Mouse (Mus musculus) embryonic stem cell, embryonic (primary cell): ENCODE measurements at regions not wholly inside any gene's neighbourhood (a gene's known extent, or its start where the extent isn't known, plus 50 kb on each side); places are given as distances from the start of the nearest gene placed in this dataset.
"Not testable (repeated sequence)": the region's sequence is repeated elsewhere in the genome, so short reads cannot be mapped to it uniquely, and the experiment has no call there.

ENCODE experiments used
- CTCF ChIA-PET, 4 experiments: fragments of 300-600 bp in 2 of 4; fragments of 350-600 bp in 2 of 4; sonication (Branson Sonifier 250); formaldehyde crosslinking; loops; one replicate each; lab custom pipeline; 2022; ENCODE audit warnings: inconsistent platforms in 2 of 4; lab: Charles Lee
- POLR2A ChIA-PET, 4 experiments: fragments of 300-600 bp in 2 of 4; fragments of 350-600 bp in 2 of 4; sonication (Branson Sonifier 250); formaldehyde crosslinking; loops; one replicate each; lab custom pipeline; 2022; ENCODE audit warnings: antibody characterized with exemption in 4 of 4, inconsistent platforms in 1 of 4; lab: Charles Lee

DNA sequence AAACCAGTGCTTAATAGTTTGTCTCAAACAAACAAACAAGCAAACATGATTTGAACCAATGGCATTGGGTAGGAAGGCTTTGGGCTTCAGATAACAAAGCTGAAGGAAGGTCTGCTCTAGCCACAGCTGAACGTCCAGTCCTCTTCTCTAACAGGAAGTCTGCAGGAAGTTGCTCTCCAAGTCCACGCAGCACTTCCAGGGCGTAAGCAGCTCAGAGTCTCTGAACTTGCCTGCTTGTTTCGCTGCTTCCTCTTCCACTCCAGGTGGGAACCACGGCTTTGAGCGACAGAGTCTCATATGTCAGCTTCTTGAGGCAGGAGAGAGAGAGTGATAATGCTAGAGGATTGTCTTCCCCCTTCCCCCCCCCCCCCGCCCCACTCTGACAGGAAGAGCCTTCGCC is 123.6 kb downstream of the Tnfrsf21 start:
- ChIA-PET CTCF (interaction anchor here in 1 of 4 experiments (0.6 kb wide), 1 partner anchor 21 kb away, joined by 3 read pairs; no protein-coding TSS in a partner anchor), POLR2A (interaction anchor here in 2 of 4 experiments (0.7 to 1.3 kb wide), 2 partner anchors 56 to 124 kb away, joined by 3 to 7 read pairs; partner anchors contain the start of gene Tnfrsf21 (in 1 of the 2))

DNA sequence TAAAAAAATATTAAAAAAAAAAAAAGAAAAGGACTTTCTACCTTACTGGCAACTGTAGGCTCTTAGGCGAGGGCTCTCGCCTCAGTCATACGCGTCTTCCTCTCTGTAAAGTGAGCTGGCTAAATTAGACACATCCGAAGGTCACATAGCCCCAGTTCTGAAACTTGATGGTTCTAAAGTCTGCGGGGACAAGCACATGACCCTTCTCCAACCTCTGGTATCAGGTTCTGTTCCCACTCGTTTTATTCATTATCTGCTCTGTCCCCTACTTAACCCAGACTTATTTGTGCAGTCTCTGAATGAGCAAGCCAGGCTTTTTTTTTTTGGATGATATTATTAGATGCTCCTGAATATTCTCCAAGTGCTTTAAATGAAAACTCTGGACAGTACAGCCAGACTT is 125.4 kb downstream of the Tnfrsf21 start:
- CTCF ChIA-PET, result no interaction called here
- POLR2A ChIA-PET, result interaction anchor here in 3 of 4 experiments (0.6 to 0.7 kb wide), 4 partner anchors 90 to 984 kb away, joined by 3 to 4 read pairs (median 3); no protein-coding TSS in a partner anchor

DNA sequence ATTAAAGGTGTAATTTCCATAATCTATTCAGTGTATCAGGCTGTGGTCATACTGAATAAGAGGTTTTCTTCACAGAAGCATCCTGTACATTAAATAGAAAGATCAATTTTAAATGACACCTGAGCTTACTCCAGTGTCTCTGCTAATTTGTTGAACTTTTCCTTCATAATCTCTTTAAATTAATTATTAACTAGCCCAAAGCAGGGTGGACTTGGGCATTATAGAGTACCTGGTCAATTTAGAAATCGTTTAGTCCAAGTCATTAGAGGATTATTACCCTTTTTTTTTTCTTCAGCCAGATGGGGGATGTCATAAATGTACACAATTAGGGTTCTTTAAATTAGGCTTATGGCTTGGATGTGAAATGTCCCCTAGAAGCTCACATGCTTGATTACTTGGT is 124.4 kb upstream of the Adgrf1 start:
- ChIA-PET POLR2A (no interaction called here), CTCF (no interaction called here)

DNA sequence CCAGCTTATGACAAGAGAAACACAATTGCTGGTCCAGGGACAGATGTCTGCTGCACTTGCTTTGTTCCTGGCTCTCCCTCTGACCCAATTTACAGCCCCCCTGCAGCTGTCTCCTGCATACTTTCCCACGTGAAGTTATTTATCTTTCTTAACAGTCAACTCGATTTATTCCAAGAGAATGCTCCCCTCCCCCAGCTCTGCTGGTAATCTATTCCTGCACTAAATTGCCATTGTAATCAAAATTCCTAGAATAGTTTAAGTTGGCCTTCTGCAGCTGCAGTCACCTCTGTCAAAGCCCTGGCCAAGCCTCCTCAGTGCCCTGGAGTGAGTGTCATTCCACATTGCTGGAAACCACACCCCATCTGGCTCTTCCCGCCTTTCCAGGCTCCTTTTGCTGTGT is 122.2 kb upstream of the Adgrf1 start:
- ChIA-PET POLR2A (interaction anchor here in 2 of 4 experiments (0.5 to 2.1 kb wide), 6 partner anchors 26 to 132 kb away, joined by 3 to 5 read pairs (median 3); partner anchors contain the start of gene Tnfrsf21 (in 1 of the 2)), CTCF (no interaction called here)

DNA sequence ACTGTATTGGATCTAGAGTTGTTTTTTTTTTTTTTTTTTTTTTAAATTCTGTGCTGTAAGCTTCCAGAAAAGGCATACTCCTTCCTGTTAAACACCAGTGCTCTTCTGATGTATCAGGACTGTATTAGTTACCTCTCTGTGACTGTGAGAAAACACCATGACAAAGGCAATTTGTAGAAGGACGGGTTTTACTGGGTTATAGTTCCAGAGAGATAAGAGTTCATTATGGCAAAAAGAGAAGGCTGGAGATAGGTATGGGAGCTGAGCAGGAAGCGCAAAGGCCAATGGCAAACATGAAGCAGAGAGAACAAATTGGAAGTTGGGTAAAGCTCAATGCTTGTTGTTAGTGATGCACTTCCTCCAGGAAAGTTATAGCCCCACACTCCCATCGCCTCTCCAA is 117.5 kb upstream of the Adgrf1 start:
- CTCF ChIA-PET, result interaction anchor here in 2 of 4 experiments (0.6 to 1.1 kb wide), 2 partner anchors 45 to 165 kb away, joined by 3 read pairs; no protein-coding TSS in a partner anchor
- POLR2A ChIA-PET, result interaction anchor here in 1 of 4 experiments (0.7 kb wide), 1 partner anchor 212 kb away, joined by 4 read pairs; no protein-coding TSS in a partner anchor

DNA sequence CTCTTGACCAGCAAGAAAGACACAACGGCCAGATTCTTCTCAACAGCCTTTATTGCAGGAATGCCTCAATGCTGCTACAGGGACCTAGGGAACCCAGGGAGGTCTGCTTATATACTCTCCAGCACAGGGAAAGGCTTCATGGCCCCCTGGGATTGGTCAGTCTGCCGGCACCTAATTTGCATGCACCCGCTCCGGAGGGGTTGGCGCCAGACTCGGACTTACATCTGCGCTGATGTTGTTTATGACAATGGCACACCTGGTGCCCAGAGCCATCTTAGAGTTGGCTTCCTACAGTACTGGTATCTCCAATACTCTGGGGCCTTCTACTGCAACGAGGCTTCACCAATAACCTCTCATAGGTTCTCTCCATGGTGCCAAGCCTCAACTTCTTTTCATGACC is 114.9 kb upstream of the Adgrf1 start:
- CTCF ChIA-PET, POLR2A ChIA-PET: not testable (repeated sequence)

DNA sequence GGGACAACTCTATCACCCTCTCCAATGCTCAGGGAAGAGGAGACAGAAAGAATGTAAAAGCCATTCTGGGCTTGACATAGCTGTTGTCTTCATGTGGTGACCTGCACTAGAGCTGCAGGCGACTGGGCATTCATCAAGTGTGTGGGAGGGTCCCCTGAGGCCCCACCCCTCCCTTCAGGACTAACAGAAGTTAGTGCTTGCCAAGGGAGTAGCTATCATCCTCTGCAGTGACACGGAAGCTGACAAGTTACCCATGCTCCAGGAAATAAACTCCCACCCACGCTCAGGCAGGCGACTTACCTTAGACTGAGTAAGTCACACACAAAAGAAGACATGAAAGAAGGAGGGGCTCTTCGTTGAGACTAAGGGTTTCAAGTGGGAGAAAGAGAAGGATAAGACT is 114.0 kb upstream of the Adgrf1 start:
- POLR2A ChIA-PET, result no interaction called here
- CTCF ChIA-PET, result no interaction called here

DNA sequence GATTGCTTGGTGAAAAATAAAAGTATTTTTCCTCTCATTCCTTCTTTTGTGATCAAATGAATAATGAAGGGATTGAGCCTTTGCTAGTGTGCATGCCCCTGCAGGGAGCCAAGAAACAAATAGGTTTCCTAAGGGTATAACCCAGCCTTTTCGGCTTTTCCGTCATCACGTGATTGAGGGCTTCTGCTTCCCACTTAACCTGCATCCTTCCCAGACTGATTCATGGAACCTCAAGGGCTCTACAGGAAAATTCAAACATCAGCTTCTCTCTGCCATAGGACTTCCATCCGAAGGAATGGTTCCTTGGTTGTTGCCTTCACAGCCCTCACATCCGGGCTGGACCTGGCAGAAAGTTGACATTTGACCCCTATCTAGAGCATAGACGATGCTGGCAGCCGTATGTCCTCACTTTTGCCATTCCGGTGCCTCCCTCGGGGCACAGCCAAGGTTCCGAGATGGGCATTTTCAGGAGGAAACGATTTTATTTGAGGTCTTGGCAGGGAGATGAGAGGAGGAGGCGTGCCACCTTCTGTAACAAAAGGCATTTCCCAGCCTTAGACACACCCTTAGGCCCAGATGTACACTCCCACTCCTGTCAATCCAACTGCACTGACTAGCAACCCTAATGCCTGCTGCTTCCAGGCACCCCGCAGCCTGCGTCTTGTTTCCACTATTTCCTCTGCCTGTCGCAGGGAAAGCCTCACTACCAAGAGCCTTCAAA is 112.2 kb upstream of the Adgrf1 start:
- CTCF ChIA-PET, result interaction anchor here in 2 of 4 experiments (0.6 to 0.7 kb wide), 2 partner anchors 39 to 42 kb away, joined by 3 read pairs; no protein-coding TSS in a partner anchor

DNA sequence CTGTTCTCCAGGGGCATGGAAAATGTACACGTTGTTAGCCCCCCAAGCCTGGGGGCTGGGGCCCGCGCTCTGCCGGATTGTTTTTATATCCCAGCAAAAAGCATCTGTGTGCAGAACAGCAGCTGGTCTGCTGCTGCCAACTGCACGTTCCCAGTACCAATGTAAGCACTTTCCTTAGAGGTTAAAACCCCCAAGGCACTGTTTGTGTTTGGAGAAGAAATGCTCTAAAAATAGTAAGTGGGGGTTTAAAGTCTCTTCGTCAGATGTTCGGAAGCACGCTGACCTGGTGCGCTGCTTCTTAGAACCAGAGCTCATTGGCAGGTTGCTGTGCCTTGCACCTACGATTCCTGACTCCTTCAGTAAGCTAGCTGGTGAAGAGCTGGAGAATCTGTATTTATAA is 111.4 kb upstream of the Adgrf1 start:
- CTCF ChIA-PET, result interaction anchor here in 1 of 4 experiments (0.7 kb wide), 1 partner anchor 40 kb away, joined by 3 read pairs; no protein-coding TSS in a partner anchor
- POLR2A ChIA-PET, result interaction anchor here in 2 of 4 experiments (1.3 to 1.5 kb wide), 2 partner anchors 123 to 124 kb away, joined by 5 to 7 read pairs; no protein-coding TSS in a partner anchor

More for the DNA sequence above, 112.2 kb upstream of the Adgrf1 start:
- POLR2A ChIA-PET, result interaction anchor here in 2 of 4 experiments (0.7 to 1.3 kb wide), 2 partner anchors 123 to 134 kb away, joined by 3 to 5 read pairs; no protein-coding TSS in a partner anchor

DNA sequence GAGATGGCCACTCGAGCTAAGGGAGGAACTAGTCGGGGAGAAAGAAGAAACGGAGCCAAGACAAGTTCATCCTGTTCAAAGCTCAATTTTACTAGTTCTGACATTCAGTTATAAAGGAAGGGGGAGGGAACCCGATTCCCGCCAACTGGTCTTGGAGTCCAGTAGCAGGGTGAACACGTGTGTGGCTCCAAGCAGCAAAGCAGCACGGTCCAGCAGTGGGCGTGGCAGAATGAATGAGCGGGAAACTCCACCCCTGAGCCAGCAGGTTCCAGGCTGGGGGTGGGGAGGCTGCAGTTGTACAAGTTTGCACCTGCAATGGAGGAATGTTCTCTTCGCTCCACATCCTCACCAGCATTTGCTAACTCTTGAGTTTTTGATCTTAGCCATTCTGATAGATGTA is 108.8 kb upstream of the Adgrf1 start:
- CTCF ChIA-PET, result not testable (repeated sequence)
- POLR2A ChIA-PET, result interaction anchor here in 1 of 4 experiments (1.8 kb wide), 1 partner anchor 36 kb away, joined by 3 read pairs; no protein-coding TSS in a partner anchor

DNA sequence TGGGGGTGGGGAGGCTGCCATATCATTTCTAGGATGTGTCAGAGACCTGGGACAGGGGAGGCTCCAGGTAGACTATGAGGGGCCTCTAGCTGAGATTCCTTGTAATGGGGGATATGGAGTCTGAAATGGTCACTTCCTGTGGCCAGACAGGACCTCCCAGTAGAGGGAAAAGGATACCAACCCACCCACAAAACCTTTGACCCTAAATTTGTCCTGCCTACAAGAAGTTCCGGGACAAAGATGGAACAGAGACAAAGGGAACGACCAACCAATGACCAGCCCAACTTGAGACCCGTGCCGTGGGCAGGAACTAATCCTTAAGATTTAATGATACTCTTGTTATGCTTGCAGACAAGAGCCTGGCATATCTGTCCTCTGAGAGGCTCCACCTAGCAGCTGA is 107.0 kb upstream of the Adgrf1 start:
- POLR2A ChIA-PET, result no interaction called here
- CTCF ChIA-PET, result no interaction called here

DNA sequence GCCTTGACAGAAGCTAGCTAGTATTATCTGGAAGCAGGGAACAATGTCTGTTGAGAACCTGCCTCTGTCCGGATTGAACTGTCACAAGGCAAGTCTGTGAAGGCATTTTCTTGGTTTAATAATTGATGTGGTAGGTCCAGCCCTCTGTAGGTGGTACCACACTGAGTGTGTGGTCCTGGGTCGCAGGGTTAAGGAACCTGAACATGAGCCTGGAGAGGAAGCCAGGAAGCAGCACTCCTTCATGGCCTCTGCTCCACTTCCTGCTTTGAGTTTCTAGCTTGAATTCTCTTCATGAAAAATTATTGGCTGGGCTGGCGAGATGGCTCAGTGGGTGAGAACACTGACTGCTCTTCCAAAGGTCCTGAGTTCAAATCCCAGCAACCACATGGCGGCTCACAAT is 104.0 kb upstream of the Adgrf1 start:
- ChIA-PET CTCF (no interaction called here), POLR2A (no interaction called here)

DNA sequence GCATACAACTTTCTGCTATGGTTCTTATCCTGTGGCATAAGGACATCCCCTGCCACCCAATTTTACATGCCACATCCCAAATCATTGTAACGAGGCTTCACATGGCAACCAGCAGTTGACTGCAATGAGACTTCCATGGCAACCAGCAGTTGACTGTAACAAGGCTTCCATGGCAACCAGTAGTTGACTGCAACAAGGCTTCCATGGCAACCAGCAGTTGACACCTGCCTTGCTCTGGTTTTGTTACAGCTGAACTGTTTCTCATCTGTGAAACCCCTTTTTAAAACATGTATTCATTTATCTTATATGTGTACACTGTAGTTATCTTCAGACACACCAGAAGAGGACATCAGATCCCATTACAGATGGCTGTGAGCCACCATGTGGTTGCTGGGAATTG is 100.7 kb upstream of the Adgrf1 start:
- ChIA-PET CTCF (no interaction called here), POLR2A (interaction anchor here in 1 of 4 experiments (0.5 kb wide), 1 partner anchor 220 kb away, joined by 3 read pairs; no protein-coding TSS in a partner anchor)

DNA sequence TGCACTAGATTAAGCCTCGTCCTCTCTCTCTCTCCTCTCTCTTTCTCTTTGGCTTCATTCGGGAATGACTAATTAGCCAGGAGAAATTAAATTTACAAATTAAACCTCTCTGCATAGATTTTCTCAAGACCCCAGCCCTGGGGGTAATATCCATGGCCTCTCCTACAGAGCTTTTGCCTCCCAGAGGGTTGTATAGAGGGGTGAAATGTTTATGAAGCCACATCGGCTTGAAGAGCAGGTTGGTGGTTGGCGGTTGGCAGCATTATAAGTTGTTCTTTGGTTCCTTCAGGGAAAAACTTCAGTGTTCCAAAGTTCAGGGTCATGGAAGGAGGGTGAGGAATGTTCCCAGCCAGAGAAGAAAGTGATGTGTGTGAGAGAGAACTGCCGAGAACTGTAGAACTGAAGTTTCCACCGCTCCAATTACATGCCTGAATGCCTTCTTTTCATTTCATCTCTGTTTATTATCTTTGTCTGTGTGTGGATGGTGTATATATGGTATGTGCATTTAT is 97.4 kb upstream of the Adgrf1 start:
- CTCF ChIA-PET, result no interaction called here
- POLR2A ChIA-PET, result no interaction called here

DNA sequence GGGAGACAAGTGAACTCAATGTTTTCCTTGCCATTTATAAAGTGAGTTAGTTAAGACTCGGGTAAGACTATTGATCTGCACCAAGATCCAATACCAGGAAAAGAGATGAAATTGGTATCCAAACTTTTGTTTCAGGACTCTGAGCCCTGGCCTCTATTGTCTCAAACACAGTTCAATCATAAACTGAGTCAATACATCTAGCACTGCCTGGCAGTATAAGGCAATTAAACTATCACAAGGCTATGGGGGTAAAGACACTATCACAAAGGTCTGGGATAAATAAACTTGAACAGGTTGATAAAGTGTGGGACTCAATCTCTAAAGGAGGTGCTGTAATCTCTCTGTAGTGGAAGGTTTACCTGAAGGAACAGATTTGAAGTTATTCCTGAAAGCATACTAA is 95.3 kb upstream of the Adgrf1 start:
- POLR2A ChIA-PET, result no interaction called here
- CTCF ChIA-PET, result no interaction called here

DNA sequence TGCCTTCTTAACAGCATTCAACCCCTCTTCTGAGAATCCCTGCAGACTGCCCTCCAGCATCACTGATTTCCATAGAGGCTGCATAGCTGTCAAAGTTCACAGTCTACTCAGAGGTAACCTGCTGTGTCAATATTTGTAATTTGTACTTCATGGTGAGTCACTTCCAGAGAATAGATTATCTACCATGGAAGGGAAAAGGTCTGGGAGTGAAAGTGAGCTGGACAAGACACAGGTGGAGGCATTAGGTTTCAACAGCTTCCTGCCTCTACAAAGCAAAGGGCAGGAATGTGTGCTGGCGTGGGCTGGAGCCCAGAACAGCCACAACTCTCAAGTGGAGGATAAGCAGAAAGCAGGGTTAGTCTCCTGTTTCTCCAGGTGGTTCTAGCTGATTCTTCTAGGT is 92.9 kb upstream of the Adgrf1 start:
- ChIA-PET POLR2A (interaction anchor here in 1 of 4 experiments (0.6 to 1.4 kb wide), 2 partner anchors 19 to 148 kb away, joined by 3 read pairs; no protein-coding TSS in a partner anchor), CTCF (no interaction called here)

DNA sequence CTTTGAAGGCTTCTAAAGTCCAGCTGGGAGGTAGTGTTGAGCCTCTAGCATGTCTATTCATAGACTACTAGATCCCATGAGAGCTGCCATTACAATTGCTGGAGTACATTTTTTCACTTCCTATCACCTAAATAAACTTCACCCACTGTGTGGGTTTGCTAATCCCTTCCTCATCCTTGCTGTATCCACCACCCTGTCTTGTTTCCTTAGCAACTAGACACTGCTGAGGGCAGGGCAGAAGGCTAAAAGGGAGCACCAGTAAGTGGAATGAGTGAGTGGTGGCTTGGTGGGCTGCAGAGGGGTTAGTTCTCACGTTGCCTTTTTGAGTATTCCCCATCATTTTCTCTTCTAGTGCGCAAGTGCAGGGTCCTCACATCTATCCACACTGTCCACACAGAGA is 80.1 kb upstream of the Adgrf1 start:
- ChIA-PET CTCF (no interaction called here), POLR2A (no interaction called here)

DNA sequence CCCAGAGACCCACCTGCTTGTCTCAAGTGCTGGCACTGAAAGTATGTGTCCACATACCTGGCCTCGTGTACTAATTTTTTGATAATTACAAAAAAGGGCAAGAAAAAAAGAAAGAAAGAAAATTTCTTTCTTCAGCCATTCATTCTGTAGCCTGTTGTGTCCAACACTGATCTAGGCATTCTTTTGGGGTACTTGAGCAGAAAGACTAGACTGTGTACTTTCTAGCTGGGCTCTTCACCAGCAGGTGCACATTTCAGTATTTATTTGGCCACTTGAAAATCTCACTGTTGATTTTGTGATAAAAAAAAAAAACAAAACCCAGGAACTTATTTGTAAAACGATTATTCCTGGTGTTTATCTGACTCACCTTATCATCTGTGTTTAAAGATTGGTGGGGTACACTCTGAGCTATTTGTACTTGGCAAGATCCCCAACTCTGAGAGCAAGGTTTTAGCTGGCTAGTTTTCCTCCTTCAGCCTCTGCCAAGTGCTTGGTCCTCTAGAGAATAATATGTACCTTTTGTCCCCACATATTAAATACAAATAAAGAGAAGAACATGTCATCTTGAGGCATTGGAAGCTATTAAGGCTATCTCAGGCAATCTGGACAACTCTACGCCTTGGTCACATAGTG is 79.2 kb upstream of the Adgrf1 start:
- ChIA-PET CTCF (interaction anchor here in 1 of 4 experiments (1.0 kb wide), 1 partner anchor 203 kb away, joined by 3 read pairs; no protein-coding TSS in a partner anchor), POLR2A (no interaction called here)

DNA sequence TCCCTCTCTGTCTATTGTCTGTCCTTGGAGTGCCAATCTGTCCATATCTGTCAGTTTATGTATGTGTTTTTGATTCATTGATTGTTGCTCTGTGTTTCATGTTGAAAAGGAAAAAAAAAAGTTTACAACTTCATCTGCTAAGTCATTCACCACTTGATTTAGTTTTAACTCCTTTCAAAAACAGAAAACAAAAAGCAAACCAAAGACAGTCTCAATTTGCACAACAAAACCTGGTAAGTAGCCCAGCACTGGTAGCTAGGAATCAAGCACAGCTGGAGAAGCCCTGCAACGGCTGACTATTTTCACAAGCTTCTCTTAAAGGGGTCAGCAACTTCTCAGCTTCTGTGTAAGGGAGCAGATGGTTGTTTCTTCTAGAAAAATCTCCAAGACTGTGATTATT is 72.9 kb upstream of the Adgrf1 start:
- ChIA-PET POLR2A (interaction anchor here in 3 of 4 experiments (0.7 to 2.7 kb wide), 5 partner anchors 15 to 181 kb away, joined by 3 to 7 read pairs (median 3); partner anchors contain the start of gene Tnfrsf21 (in 1 of the 3)), CTCF (interaction anchor here in 1 of 4 experiments (0.7 kb wide), 1 partner anchor 45 kb away, joined by 3 read pairs; no protein-coding TSS in a partner anchor)
